ENCODE assay signal across 10 mouse cellular contexts in the genomic region with DNA sequence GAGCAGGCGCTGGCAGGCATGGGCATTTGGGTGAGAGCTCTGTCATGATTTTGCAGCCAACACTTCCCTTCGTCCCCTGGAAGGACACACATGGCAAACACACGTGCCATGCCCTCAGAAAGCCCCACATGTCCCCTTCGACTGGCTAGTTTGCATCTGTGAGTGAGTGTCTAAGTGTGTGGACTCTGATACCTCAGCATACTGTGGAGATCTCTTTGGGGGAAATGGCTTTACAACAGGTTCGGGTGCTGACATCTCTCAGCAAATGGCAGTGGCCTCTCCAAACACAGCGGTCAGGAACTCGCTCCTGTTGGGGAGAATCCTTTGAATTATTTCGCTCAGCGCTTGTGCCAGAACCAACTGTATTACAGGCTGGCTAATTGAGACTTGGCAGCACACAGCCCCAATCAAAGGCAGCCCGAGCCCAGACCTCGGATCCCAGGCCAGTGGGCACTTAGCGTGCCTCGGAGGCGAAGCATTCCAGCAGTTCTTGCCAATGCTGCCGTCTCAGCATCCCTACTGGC.
A peak's percentile ranks its signal among the peaks of the same experiment; 100 is the strongest.
DNase-seq lines count a peak whose midpoint lies in the region.
"Had no signal": no experiment of that assay in that cellular context is flagged by ENCODE, and none has a peak within 500 bp of the region (broad histone marks: within the 10 kb centered on the region; RNA-seq: fewer than 3 reads in every experiment).

No protein-coding gene starts in this region.

- DNase-seq in gastrocnemius, postnatal 10 days, result peak; percentile 16
- no peak for DNase-seq in gastrocnemius, postnatal 36 days
- peak; percentile 92 for DNase-seq in Muller cell, postnatal 12 days (ENCODE audit: inconsistent ontology term)
- peak; percentile 9 to 25 for DNase-seq in frontal cortex, postnatal 36 days (ENCODE audit: low spot score in 2 of 2)
- DNase-seq in layer of hippocampus, adult 8-10 months (ENCODE audit: low spot score in 2 of 2), result peak; percentile 26 to 42
- no peak for DNase-seq in adrenal gland, adult 8-10 months
- no peak for DNase-seq in gastrocnemius, adult 8-10 months (ENCODE audit: low spot score in 2 of 2)
- no peak for DNase-seq in spleen, postnatal 14 days (ENCODE audit: low spot score in 2 of 2)
- DNase-seq: liver; lung, postnatal 14 days had no signal

- intact Hi-C loops in gastrocnemius, postnatal 36 days (cut with DNase I), result no loop called here

Comparison
In these comparisons a context has a peak if more than half of its experiments do, and no peak if none do; other contexts are left out.
1. DNase-seq: peak in gastrocnemius, postnatal 10 days (single experiment), Muller cell, postnatal 12 days (single experiment), frontal cortex, postnatal 36 days (2 of 2) and layer of hippocampus, adult 8-10 months (2 of 2); none in gastrocnemius, postnatal 36 days (0 of 2), adrenal gland, adult 8-10 months (single experiment), gastrocnemius, adult 8-10 months (0 of 2) and spleen, postnatal 14 days (0 of 2).